Mouse (Mus musculus) cerebellum, adult 8-10 months (tissue): ENCODE measurements around the gene Prr5.

Experiments
- DNase-seq: peaks from one replicate; pipeline ENCODE4 v3.0.0; 2022

The Prr5 gene

GRCm38 (mm10) chr15:84657384-84658064 lies 11.9 kb upstream of the Prr5 start:
- DNase-seq, result no peak

DNA sequence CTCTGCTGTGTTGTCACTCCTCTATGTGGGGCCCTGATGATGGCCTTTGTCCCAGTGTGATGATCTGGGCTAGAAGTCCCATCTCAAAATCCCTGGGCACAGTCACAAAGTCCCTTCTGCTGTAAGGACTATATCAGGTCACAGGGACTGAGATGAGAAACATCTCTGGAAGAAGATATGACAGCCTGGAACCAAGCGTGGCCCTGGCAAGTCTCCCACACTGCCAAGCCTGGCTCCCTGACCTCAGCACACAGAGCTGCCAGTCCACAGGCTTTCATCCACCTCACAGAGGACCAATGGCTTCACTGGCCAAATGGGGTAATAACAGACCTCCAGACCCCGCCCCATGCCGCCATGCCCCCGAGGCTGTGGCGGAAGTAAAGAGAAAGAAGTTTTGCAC lies 10.8 kb upstream of the Prr5 start:
- no peak for DNase-seq

DNA sequence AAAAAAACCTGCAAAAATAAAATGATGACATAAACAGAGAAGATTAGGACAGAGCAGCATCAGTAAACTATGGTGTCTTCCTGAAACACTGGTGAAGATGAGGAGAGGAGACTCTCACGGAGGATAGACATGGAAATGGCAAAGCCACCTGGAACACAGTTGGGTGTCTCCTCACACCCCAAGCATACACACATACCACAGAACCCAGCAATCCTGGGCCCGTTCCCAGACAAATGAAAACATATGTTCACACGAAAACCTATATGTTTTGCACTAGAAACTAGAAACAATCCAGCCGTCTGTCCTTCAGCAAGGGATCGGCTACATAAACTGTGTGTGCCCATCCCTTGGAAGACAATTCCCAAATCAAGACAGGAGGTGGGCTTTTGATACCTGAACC lies 9.6 kb upstream of the Prr5 start:
- DNase-seq, result no peak

GRCm38 (mm10) chr15:84661274-84661673 lies 8.1 kb upstream of the Prr5 start:
- DNase-seq, result no peak

DNA sequence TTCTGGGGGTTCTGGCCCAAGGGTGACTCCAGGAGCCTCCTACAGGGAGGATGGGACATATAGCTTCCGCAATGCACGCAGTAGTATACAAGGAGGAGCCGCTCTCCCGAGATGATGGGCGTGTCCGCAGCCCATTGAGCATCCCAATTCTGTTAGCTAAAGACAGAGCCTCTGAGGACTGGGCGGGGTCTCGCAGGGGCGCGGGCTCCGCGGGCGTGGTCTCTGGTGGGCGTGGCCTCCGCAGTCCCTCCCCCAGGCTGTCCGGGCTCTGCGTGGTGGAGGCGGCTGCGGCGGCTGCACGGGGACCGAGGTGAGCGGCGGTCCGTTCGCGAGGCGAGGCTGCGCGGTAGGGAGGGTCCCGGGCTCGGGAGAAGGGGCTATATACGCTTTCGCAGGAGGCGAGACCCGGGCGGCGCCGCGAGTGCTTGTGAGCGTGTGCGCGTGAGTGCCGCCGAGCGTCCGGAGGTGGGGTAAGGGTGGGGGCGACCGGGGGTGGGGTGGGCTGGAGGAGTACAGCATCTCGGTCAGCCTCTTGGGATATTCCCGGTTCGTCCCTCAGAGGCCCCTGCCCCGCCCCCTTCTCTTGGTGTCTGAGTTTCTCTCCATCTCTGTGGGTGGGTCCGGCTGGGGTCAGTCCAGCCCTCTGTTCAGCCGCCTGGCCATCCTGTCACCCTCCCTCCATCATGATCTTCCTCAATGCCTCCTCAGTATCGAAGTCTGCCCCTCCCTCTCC lies 6.3 kb upstream of the Prr5 start:
- no peak for DNase-seq

- no peak for DNase-seq
Observed at GRCm38 (mm10) chr15:84663685-84664060, 5.7 kb upstream of the Prr5 start.

DNA sequence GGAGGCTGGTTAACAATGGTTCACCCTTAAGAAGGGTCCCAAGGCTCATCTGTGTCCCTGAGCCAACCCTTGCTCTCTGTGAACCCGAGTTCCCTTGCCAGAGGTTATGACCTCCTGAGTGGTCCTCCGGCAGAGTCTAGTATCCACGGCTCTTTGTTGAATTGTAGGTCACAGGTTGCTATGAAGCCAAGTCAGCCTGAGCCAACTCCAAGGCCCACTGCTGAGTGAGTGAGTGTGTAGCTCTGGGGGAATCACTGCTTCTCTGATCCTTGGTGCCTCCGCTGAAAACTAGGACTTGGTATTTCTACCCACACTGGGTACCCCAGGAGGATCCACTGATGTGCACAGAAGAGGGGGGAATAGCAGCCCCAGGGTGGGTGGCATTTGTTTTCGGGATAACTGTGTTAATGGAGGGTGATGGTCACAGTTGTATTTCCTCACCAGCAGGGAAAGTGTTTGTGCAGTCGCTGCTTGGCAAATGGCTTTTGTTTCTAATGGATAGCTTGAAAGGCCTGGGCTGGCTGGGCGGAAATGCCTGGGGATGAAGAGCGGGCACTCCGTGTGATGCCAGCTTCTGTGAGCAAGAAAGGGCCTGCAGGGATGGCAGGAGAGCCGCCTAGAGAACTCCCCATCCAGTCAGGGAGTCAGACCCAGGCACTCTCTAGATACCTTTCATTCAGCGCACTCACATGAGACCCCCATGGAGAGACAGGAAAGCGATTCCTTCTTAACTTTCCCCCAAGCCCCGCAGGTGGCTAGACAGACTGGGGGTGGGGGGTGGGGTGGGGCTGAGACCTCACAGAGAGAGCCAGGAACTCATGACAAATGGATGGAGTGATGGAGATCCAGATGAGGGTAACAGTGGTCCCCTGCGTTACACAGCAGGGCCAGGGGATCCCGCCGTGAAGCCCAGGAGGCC lies 4.6 kb upstream of the Prr5 start:
- DNase-seq, result no peak

GRCm38 (mm10) chr15:84665662-84666061 lies 3.8 kb upstream of the Prr5 start:
- no peak for DNase-seq

- DNase-seq, result no peak
Observed at GRCm38 (mm10) chr15:84666065-84666464, 3.4 kb upstream of the Prr5 start.

DNA sequence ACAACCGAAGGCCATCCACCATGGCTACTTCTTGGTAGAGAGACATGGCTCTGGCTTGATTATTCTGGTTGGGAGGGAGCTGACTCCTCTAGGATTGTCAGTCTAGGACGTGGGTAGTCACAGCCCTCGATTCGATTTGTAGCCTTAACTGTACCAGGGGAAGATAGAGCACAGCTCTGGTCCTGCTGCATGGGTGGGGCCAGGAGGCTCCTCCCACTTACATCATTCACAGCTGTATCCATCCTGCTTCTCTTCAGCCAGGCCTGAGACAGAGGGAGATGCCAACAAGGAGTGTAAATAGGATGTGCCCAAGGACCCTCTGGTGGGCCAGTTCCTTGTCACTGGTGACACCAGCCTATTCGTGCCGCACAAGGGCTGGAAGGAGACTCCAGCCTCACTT lies 1.8 kb upstream of the Prr5 start:
- no peak for DNase-seq

DNA sequence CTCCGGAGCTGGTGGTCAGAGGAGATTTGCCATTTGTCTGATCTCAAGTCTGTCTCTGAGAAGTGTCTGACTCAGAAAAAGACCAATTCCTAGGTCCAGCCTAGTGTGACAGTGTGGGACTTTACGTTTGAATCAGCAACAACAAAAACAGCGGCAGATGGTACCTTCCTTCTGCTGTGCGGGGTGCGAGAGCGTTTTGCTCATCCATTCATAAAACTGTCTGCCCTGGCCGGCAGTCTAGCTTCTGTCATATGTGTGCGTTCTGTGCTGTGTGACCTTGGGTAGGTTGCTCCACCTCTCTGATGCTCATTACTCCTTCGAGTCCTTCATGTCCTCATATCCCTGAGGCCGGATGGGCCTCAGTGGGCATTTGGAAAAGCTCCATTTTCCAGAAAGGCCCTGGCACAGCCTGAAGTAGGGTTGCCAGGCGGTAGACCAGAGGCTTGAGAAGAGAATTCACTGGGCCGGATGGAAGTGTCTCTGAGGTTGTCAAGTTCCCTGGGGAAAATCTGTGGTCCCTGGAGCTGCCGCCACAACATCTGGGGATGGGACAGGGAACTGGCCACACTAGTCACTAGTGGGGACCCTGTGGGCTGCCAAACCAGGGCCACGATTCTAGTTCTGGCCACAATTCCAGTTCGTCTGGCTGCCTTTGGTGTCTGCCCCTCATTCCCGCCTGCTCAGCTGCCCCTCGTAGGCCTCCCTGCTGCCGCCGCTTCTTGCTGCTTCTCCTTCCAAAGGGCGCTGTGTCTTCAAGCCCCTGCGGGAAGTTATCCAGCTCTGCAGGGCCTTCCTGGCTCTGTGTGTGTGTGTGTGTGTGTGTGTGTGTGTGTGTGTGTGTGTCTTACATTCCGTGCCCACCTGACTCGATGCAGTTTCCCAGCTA lies 594 bp downstream of the Prr5 start:
- no peak for DNase-seq

- no peak for DNase-seq
Observed at GRCm38 (mm10) chr15:84670657-84671055, 1.2 kb downstream of the Prr5 start.

- DNase-seq, result no peak
Observed at GRCm38 (mm10) chr15:84671401-84672307, 2.2 kb downstream of the Prr5 start.

DNA sequence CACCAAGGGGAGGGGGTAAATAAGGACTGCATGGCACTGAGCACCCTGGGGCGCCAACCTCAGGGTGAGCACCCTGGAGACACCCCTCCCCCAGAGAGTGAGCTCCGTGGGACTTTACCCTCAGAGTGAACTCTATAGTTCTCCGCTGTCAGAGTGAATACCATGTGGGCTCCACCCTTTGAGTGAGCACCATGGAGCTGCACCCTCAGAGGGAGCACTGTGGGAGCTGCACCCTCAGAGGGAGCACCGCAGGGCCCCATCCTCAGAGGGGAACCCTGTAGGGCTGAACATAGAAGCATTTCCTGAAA lies 2.8 kb downstream of the Prr5 start:
- DNase-seq, result no peak

- no peak for DNase-seq
Observed at GRCm38 (mm10) chr15:84672616-84673015, 3.2 kb downstream of the Prr5 start.

DNA sequence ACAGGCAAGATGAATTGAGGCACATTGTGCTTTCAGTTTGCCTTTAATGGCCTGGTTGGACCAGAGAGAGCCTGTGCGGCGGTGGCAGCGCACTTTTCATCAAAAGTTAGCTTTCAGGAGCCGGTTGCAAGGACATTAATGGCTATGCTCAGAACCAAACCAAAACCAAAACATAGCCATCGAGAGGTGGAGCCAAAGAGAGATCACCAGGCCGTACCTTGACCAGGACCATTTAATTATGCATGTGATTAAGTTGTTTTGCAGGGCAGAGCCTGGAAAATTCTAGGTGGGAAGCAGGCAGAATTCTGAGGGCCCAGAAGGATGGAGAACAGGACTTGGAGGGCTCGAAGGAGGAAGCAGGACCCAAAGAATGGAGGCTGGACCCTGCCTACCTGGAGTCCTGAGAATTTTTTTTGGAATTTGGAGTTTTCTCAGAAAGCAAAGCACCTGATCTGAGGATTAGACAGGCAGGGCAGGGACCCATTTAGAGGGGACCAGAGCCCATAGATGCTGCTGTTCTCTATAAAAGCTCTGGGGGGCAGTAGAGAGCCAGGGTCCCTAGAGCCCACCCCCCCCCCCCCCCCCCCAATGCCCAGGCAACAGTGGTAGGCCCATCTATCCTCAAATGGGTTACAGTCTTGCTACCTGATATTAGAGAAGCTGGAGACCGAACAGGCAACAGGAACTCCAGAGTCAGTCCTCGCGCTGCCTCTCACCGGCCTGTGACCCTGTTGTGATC lies 5.1 kb downstream of the Prr5 start:
- no peak for DNase-seq

DNA sequence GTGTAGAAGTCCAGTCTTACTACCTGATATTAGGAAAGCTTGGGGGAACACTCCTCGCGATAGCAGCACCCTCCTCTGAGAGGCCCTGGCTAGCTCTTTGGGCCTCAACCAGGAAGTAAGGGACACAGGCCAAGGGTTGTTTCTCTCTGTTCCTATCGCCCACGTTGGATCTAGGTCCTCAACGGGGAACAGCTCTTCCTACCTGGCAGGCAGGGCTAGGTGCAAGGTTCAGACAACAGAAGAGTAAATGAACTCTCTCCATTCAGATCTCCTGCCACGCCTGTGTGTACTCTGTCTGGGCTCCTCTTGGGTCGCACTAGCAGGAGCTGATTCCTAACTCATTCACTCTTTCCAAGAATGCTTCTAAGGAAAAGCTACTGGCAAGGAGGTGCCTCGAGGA lies 5.9 kb downstream of the Prr5 start:
- no peak for DNase-seq

DNA sequence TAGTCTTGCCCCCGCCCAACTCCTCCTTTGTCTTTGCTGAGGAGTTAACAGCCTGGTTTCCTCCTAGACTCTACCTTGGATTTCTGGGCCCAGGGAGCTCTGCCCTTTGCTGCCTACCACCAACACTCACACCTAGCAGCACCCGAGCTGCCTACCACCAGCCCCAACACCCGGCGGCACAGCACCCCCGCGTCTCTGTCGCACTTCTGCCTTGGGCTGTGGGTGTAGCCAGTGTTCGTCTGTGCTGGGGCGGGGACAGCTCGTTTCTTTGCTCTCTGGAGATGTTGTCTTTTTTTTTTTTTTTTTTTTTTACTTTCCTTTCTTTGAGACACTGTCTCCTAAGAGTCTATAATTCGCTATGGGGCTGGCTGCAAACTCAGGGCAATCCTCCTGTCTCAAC lies 8.5 kb downstream of the Prr5 start:
- DNase-seq, result no peak

DNA sequence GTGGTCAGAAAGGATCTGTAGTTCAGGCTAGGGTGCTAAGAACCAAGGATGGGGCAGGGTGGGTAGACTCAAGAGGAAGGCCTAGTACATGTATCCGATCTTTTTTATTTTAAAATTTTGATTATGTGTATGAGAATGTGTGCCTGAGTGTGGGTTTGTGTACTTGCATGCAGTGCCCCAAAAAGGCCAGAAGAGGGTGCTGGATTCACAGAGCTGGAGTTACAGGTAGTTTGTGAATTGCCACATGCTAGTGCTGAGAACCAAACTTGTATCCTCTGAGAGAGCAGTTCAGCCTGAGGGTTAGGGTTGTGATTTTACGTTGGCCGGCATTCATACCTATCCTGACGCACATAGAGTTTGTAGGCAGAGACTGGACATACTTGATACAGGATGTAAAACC lies 9.7 kb downstream of the Prr5 start:
- DNase-seq, result no peak

- no peak for DNase-seq
Observed at GRCm38 (mm10) chr15:84679794-84680193, 10.4 kb downstream of the Prr5 start.
